Mouse (Mus musculus) limb, embryonic 11.5 days (tissue): ENCODE data around the gene Cerkl. TPM values are rescaled to one million over a fixed set of nuclear protein-coding genes. Genes with fewer than 3 reads are reported as not detected.

Experiments
- ATAC-seq: fragments of 200-750 bp; cut with Nextera tagmentation; 2 replicates; pipeline ENCODE4 v1.8.0; 2017; ENCODE audit warnings: low read depth; ENCODE audit not compliant: insufficient number of reproducible peaks, low FRiP score, low TSS enrichment
- DNase-seq: peaks from one replicate; pipeline ENCODE4 v3.0.0-alpha.2; 2015; ENCODE audit warnings: low spot score
- H3K27ac ChIP-seq: fragments of 300-500 bp; sonication (generic); replicated peaks from 2 replicates; pipeline ENCODE4 v1.5.1; 2014; ENCODE audit warnings: low read depth, mild to moderate bottlenecking, low read length
- H3K27me3 ChIP-seq: fragments of 300-500 bp; sonication (generic); 2 replicates; pipeline ENCODE4 v1.6.1; 2014; ENCODE audit warnings: mild to moderate bottlenecking, low read length, mixed read lengths; ENCODE audit not compliant: control insufficient read depth, insufficient read depth
- H3K36me3 ChIP-seq: fragments of 300-500 bp; sonication (generic); 2 replicates; pipeline ENCODE4 v1.6.1; 2014; ENCODE audit warnings: mild to moderate bottlenecking, low read length, moderate library complexity, mixed read lengths; ENCODE audit not compliant: control insufficient read depth, insufficient read depth
- H3K4me1 ChIP-seq: fragments of 300-500 bp; sonication (generic); 2 replicates; pipeline ENCODE4 v1.6.1; 2014; ENCODE audit warnings: low read length, mixed read lengths; ENCODE audit not compliant: control insufficient read depth, insufficient read depth
- H3K4me2 ChIP-seq: fragments of 300-500 bp; sonication (generic); 2 replicates; pipeline ENCODE4 v1.6.1; 2014; ENCODE audit warnings: low read depth, mild to moderate bottlenecking, moderate library complexity; ENCODE audit not compliant: severe bottlenecking
- H3K4me3 ChIP-seq: fragments of 300-500 bp; sonication (generic); 2 replicates; pipeline ENCODE4 v1.5.1; 2014; ENCODE audit warnings: low read depth, low read length
- H3K9ac ChIP-seq: fragments of 300-500 bp; sonication (generic); 2 replicates; pipeline ENCODE4 v1.6.1; 2014; ENCODE audit warnings: mild to moderate bottlenecking, low read length
- H3K9me3 ChIP-seq: fragments of 300-500 bp; sonication (generic); 2 replicates; pipeline ENCODE4 v1.6.1; 2016; ENCODE audit warnings: low read length; ENCODE audit not compliant: control insufficient read depth
- WGBS: fragments of 180-500 bp; shearing (Covaris S2); extraction: QIAGEN DNeasy Blood & Tissue Kit; methylation state at CpG from one replicate; pipeline ENCODE4 v1.1.7; 2014; 5-methylcytosine and 5-hydroxymethylcytosine counted together
- polyA plus RNA-seq: library from polyadenylated mRNA; unstranded; fragments of >200 nt; fragmentation: Nextera tagmentation; extraction: Ambion mirVana; gene quantifications from 2 replicates; pipeline ENCODE4 v1.2.1, GENCODE M21; 2014

Gene Cerkl
- polyA plus RNA-seq, 1 experiment from 2014 or later, result 1.0 TPM

DNA sequence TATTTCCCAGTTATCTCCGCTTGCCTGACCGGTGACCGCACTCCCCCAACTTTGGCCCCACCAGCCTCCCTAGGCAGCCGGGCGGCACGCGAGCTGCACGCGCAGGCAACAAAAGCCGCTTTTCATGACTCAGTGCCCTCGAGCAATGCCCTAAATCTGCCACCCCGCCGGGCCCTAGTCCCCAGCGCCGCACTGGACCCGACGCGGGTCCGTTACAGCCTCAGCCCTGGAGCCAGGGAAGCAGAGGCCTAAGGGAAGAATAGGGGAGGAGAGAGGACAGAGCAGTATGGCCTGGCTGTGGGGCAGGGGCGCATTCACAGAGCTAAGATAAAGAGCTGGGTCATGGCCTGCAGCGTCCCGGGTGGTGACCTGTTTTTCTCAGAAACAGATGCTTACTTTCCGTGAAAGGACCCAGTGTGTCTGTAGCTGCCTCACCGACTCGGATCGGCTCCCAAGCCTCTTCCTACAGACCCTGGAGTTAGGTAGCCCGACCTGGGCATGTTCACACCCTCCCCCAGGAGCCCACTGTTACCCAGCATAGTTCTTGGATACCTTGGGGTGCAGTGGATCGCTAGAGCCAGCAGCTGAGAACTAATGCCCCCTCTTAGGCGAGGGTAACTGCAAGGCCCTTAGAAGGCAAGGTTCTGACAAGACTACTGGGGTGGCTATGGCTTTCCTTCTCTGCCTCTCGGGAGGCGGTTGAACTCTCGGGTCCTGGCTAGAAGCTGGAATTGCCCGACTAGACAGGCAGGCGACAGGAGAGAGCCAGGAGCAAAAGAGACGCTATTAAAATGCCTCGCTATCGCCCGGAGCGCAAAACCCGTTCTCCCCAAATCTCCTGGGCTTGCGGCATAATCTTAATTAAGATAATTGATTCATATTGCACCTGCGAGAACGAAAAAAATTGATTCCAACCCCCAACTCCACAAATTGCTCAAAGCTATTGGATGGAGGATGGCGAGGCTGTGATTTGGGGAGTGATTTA lies 2.8 kb upstream of the Cerkl start:
- Histone ChIP-seq H3K9ac (no peak overlapping the region), H3K4me3 (0 out of 2 replicates have a peak overlapping the region, but pooled peaks have one; percentile 1), H3K4me2 (peak overlapping the region; percentile 19), H3K9me3 (no peaks in the 10 kb centered on the region), H3K4me1 (peaks cover 9% of the 10 kb centered on the region; the same call in 1 of the 2 replicates), H3K27me3 (peaks cover 64% of the 10 kb centered on the region), H3K27ac (no peak overlapping the region), H3K36me3 (no peaks in the 10 kb centered on the region)
- ATAC-seq (no peak), DNase-seq (peak; percentile 39)
- 1% methylated on average over 44 of the region's 44 CpGs for WGBS

DNA sequence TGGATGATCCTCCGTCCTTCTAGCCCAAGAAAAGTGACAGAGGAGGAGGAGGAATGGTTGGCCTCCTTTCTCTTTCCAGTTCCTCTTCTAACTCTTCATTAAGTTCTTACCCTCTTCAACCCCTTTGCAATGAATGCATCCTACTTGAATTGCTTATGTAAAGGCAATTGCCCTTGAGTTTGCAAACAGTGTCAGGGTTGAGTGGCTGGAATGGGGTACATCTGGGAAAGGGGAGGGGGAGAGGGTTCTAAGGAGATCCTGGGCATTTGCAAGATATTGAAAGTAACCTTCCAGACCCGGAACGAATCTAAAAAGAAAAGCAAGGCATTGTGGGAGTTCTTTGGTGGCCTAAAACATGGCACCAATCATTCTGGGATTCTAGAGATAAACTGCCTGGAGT lies 1.3 kb upstream of the Cerkl start:
- peaks cover 71% of the 10 kb centered on the region for H3K27me3 ChIP-seq

DNA sequence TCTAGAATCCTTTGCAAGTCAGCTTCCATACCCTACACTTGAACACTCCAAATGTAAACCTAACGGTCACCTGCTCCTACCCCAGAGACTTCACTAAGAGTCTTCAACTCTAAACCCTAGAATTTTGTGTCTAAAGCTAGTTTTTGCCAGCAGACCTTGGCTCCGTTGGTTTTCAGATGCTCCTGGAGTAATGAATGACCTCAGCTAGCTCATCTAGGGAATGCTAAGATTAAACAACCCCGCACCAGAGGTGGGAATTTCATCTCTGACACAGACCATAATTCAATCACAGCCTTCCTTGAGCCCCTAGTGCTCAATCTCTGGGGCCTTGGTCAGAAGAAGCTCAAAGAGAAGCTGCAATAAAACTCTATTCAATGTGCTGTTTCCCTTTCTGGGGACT lies 849 bp upstream of the Cerkl start:
- Histone ChIP-seq H3K27ac (no peak overlapping the region), H3K27me3 (peaks cover 71% of the 10 kb centered on the region), H3K4me3 (no peak overlapping the region), H3K36me3 (no peaks in the 10 kb centered on the region), H3K9me3 (no peaks in the 10 kb centered on the region), H3K4me1 (peaks cover 12% of the 10 kb centered on the region; the same call in 1 of the 2 replicates), H3K9ac (no peak overlapping the region), H3K4me2 (no peak overlapping the region)
- DNase-seq (no peak), ATAC-seq (no peak)
- 50% methylated on average over 3 of the region's 3 CpGs for WGBS

More for the DNA sequence above, 1.3 kb upstream of the Cerkl start:
- Histone ChIP-seq H3K4me2 (no peak overlapping the region), H3K9me3 (no peaks in the 10 kb centered on the region), H3K36me3 (no peaks in the 10 kb centered on the region), H3K4me1 (peaks cover 12% of the 10 kb centered on the region; the same call in 1 of the 2 replicates), H3K4me3 (no peak overlapping the region), H3K27ac (no peak overlapping the region), H3K9ac (no peak overlapping the region)
- WGBS, result 22% methylated on average over 3 of the region's 3 CpGs
- ATAC-seq (no peak), DNase-seq (no peak)

DNA sequence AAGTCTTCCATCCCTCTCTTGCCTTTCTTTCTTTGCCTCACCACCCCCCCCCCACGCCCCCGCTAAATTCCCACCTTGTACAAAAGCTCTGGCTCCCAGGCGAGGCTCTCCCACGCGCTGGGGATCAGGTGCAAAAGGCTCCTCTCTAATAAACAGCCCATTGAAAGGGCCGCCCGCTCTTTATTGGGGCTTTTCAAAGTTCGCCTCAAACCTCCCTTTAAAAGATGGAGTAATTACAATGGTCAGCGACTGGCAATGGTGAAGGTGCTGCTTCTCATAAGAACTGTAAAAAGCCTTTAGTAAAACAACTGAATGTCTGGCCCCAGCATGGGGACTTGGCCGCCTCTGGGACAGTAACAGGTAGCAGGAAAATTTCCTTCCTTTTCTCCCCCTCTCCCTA lies 939 bp downstream of the Cerkl start:
- ATAC-seq, result no peak
- peaks cover 12% of the 10 kb centered on the region; the same call in 1 of the 2 replicates for H3K4me1 ChIP-seq
- no peaks in the 10 kb centered on the region for H3K36me3 ChIP-seq
- H3K4me3 ChIP-seq, result no peak overlapping the region
- WGBS, result 2% methylated on average over 10 of the region's 10 CpGs
- no peak overlapping the region for H3K4me2 ChIP-seq
- H3K27ac ChIP-seq, result no peak overlapping the region
- peak; percentile 23 for DNase-seq
- peaks cover 70% of the 10 kb centered on the region for H3K27me3 ChIP-seq
- no peaks in the 10 kb centered on the region for H3K9me3 ChIP-seq
- H3K9ac ChIP-seq, result no peak overlapping the region

DNA sequence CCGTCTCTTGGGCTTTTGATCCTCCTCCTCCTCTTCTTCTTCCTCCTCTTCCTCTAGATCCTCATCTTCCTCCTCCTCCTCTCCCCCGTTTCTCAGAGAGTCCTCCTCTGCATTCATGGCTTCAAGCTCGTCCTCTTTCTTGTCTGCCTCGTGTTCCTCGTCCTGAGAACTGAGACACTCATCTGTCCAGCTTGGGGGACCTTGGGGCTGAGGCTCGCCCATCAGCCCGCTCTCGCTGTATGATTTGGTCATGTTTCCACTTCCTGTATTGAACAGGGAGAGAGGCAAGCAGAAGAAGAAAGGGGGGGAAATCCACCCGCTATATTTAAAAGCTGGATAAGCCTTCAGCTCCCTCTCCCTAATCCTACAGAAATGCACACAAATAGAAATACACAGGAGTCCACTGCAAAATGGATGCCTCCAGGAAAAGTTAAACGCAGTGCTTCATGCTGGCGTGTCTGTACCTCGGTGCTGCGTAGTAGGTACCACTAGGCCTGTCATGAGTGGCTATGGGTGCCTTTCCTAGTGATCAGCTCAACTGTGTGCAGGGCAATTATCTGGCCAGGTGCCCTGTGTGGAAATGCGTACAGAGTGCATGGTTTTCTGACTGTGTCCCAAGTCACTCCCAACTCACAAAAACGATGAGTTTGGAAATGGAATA lies 1.7 kb downstream of the Cerkl start:
- Histone ChIP-seq H3K4me3 (no peak overlapping the region), H3K9me3 (no peaks in the 10 kb centered on the region), H3K27me3 (peaks cover 63% of the 10 kb centered on the region), H3K4me1 (peaks cover 12% of the 10 kb centered on the region; the same call in 1 of the 2 replicates), H3K36me3 (no peaks in the 10 kb centered on the region), H3K4me2 (no peak overlapping the region), H3K27ac (no peak overlapping the region), H3K9ac (no peak overlapping the region)
- 14% methylated on average over 15 of the region's 15 CpGs for WGBS
- ATAC-seq (no peak), DNase-seq (no peak)

DNA sequence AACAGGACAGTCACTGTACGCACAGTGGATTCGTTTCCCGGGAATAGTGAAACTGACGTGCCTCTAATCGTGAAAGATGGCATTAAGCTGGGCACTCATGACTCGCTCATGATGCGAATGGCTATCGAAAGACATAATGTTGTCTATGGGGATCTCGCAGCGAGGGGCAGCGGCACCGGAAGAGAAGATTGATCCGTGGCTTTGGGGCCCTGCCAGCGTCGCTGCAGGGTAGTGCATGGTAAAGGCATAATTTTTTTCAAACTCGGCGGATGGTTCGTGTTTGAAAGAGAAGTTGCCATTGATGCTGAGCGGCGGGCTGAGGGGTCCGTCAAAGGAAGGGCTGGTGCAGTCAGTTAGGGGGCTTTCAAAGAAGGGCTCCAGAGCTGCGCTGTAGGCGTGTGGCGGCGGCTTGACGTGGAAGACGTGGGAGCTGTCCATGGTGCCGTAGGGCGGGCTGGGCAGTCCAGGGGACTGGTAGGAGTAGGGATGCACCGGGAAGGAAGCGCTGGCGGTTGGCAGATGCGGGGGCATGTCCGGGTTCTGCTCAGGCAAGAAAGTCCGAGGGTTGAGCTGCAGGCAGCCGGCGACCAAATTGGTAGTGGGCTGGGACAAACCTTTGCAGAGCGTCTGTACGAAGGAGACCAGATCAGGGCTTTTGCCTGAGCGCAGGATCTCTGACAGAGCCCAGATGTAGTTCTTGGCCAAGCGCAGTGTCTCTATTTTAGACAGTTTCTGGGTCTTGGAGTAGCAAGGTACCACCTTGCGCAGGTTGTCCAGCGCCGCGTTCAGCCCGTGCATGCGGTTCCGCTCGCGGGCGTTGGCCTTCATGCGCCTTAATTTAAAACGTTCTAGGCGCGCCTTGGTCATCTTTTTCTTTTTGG lies 2.4 kb downstream of the Cerkl start:
- Histone ChIP-seq H3K9ac (no peak overlapping the region), H3K4me1 (peaks cover 9% of the 10 kb centered on the region; the same call in 1 of the 2 replicates), H3K36me3 (no peaks in the 10 kb centered on the region), H3K4me2 (peak overlapping the region; percentile 47), H3K27me3 (peaks cover 55% of the 10 kb centered on the region), H3K27ac (no peak overlapping the region), H3K9me3 (no peaks in the 10 kb centered on the region), H3K4me3 (peak overlapping the region; percentile 30)
- peak; percentile 94 for DNase-seq
- peak; percentile 72 for ATAC-seq
- WGBS, result 2% methylated on average over 55 of the region's 55 CpGs

DNA sequence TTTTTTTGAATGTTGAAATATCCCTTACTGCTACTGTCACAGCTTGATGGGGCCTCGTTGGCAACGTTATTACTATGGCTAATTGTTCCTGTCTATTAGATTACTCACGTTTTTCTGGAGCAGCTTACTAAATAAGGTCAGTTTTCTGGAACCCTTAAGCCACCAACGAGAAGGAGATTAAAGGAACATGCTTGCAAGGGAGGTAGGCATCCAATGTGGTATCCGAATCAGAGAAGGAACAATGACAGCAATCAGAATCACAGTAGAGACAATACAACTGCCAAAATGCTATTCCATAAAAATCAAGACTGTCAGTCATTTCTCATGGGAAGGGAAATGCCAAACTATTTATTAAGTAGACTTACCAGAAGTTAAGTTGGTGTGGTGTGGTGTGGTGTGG lies 5.1 kb downstream of the Cerkl start:
- Histone ChIP-seq H3K9me3 (no peaks in the 10 kb centered on the region), H3K27ac (no peak overlapping the region), H3K9ac (no peak overlapping the region), H3K4me1 (peaks cover 5% of the 10 kb centered on the region; the same call in 1 of the 2 replicates), H3K4me3 (no peak overlapping the region), H3K4me2 (no peak overlapping the region), H3K27me3 (peaks cover 29% of the 10 kb centered on the region), H3K36me3 (no peaks in the 10 kb centered on the region)
- WGBS, result 59% methylated on average over 5 of the region's 5 CpGs
- no peak for ATAC-seq
- no peak for DNase-seq
